Mouse (Mus musculus) intestine, postnatal 0 days (tissue): ENCODE results near the gene Ubl3. TPM values are rescaled to one million over a fixed set of nuclear protein-coding genes. Genes with fewer than 3 reads are reported as not detected.

Experiments
- ATAC-seq: fragments of 200-750 bp; cut with Nextera tagmentation; 2 replicates; pipeline ENCODE4 v1.8.0; 2017; ENCODE audit warnings: mild to moderate bottlenecking, moderate TSS enrichment, moderate library complexity
- H3K27ac ChIP-seq: fragments of 300-500 bp; sonication (generic); 2 replicates; pipeline ENCODE4 v1.5.1; 2014; ENCODE audit warnings: mild to moderate bottlenecking, low read depth, low read length, moderate library complexity
- H3K27me3 ChIP-seq: fragments of 300-500 bp; sonication (generic); replicated peaks from 2 replicates; pipeline ENCODE4 v1.6.1; 2014; ENCODE audit warnings: low read length, mixed read lengths; ENCODE audit not compliant: control insufficient read depth, insufficient read depth
- H3K36me3 ChIP-seq: fragments of 300-500 bp; sonication (generic); 2 replicates; pipeline ENCODE4 v1.6.1; 2014; ENCODE audit warnings: mild to moderate bottlenecking, moderate library complexity; ENCODE audit not compliant: control insufficient read depth, insufficient read depth
- H3K4me1 ChIP-seq: fragments of 300-500 bp; sonication (generic); replicated peaks from 2 replicates; pipeline ENCODE4 v1.6.1; 2014; ENCODE audit warnings: antibody characterized with exemption, low read length, mixed read lengths; ENCODE audit not compliant: control insufficient read depth, insufficient read depth
- H3K4me2 ChIP-seq: fragments of 300-500 bp; sonication (generic); replicated peaks from 2 replicates; pipeline ENCODE4 v1.6.1; 2014; ENCODE audit warnings: low read depth, mild to moderate bottlenecking, moderate library complexity
- H3K4me3 ChIP-seq: fragments of 300-500 bp; sonication (generic); 2 replicates; pipeline ENCODE4 v1.5.1; 2014; ENCODE audit warnings: low read depth, low read length
- H3K9ac ChIP-seq: fragments of 300-500 bp; sonication (generic); 2 replicates; pipeline ENCODE4 v1.6.1; 2014; ENCODE audit warnings: mild to moderate bottlenecking, low read depth, low read length
- H3K9me3 ChIP-seq: fragments of 300-500 bp; sonication (generic); 2 replicates; pipeline ENCODE4 v1.6.1; 2016; ENCODE audit warnings: mixed run types; ENCODE audit not compliant: control insufficient read depth
- CTCF ChIP-seq: sonication (generic); IDR thresholded peaks from 2 replicates; pipeline ENCODE4 v1.5.1; 2016; ENCODE audit warnings: low read depth, mild to moderate bottlenecking, control low read depth, antibody characterized with exemption, moderate library complexity
- WGBS: fragments of 180-500 bp; shearing (Covaris S2); extraction: QIAGEN DNeasy Blood & Tissue Kit; methylation state at CpG from one replicate; pipeline ENCODE4 v1.1.7; 2014; 5-methylcytosine and 5-hydroxymethylcytosine counted together
- polyA plus RNA-seq: library from polyadenylated mRNA; unstranded; fragments of >200 nt; fragmentation: Nextera tagmentation; extraction: Ambion mirVana; gene quantifications from 2 replicates; pipeline ENCODE4 v1.2.1, GENCODE M21; 2015

Ubl3 gene
- polyA plus RNA-seq, 1 experiment from 2014 or later: 87.7 TPM

DNA sequence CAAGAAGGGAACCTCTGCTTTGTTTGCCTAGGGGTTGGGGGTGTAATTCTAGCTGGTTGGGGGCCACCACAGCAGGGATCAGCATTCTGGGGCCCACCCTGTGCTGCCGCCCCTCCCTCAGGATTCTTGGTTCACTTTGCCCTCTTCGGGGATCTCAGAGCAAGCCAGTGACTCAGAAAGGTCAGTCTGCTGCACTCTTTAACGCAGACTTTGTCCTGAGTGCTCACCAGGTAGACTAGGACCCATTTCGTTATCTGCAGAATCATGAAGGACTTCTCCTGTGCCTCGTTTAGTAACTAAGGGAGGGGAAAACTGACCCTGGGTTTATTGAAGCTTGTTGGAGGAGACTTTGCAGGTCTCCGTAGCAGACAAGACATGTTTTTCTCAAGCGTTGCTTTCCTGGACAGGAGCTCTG is 38.9 kb upstream of the Ubl3 start:
- no peaks in the 10 kb centered on the region for H3K27me3 ChIP-seq
- no peak overlapping the region for H3K4me3 ChIP-seq
- TF ChIP-seq CTCF: no peak
- H3K9ac ChIP-seq: no peak overlapping the region
- H3K4me1 ChIP-seq: no peaks in the 10 kb centered on the region; the same call in 1 of the 2 replicates
- H3K9me3 ChIP-seq: no peaks in the 10 kb centered on the region
- no peak overlapping the region for H3K4me2 ChIP-seq
- peak; percentile 31; the same call in 1 of the 2 replicates for ATAC-seq
- no peaks in the 10 kb centered on the region for H3K36me3 ChIP-seq
- H3K27ac ChIP-seq: no peak overlapping the region; the same call in 1 of the 2 replicates
- 25% methylated on average over 7 of the region's 7 CpGs for WGBS

DNA sequence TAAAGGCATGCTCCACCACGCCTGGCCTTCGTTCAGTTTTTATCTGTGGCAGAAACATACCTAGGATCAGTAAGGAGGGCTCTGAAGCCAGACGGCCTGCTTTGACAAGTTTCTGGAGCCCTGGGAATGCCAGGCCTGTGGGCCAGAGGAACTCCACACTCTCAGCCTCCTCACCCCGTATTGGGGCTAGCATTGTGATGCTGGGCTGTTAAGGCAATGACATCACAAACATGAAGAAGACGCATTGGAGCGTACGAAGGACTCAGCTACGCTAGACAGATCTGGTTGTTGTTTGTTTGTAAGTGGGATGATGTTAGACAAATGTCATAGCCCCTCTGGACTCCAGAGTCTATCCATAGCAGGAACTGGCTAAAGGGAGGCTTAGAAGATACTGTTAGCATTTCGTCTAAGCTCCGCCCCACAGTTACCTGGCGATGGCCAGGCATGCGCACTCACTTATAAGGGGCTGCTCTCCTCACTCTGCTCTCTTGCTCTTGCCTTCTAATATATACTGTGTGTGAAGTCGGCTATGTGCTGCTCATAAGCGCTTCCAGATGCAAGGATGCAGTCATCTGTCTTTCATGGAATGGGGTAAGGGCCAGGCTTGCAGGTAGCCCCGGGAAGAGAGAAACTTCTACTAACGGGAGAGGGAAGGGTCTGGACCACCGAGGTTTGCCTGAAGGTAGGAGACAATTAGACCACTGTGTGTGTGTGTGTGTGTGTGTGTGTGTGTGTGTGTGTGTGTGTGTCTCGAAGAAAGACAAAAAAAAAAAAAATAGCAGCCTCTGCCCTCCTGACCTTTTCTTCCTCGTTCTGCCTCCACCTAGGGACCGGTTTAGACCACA is 38.2 kb upstream of the Ubl3 start:
- Histone ChIP-seq H3K9me3 (no peaks in the 10 kb centered on the region), H3K27me3 (no peaks in the 10 kb centered on the region), H3K4me1 (no peaks in the 10 kb centered on the region; the same call in 1 of the 2 replicates), H3K9ac (no peak overlapping the region), H3K4me2 (no peak overlapping the region), H3K27ac (no peak overlapping the region), H3K36me3 (no peaks in the 10 kb centered on the region), H3K4me3 (no peak overlapping the region)
- TF ChIP-seq CTCF: no peak
- WGBS: 58% methylated on average over 19 of the region's 20 CpGs
- no peak for ATAC-seq

DNA sequence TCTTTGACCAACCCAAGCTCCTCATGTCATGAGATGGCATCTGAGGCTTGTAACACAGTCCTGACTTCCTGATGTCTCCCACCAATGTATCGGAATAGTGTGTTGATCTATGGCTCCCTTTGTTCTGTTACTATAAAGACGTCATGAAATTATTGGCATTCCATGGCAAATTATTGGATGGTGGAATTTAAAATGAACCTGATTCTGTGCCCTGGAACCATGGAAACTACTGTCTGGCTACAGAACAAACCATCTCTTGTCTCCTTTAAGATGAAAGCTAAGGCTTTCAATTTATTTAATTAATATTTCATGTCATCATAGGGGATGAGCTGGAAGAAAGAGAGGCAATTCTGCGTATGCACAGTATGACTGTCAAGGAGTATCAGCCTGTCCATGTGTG is 36.4 kb upstream of the Ubl3 start:
- no peak for TF ChIP-seq CTCF
- H3K4me2 ChIP-seq: no peak overlapping the region
- H3K27me3 ChIP-seq: no peaks in the 10 kb centered on the region
- H3K27ac ChIP-seq: no peak overlapping the region
- H3K9ac ChIP-seq: no peak overlapping the region
- H3K36me3 ChIP-seq: no peaks in the 10 kb centered on the region
- ATAC-seq: no peak
- H3K4me3 ChIP-seq: no peak overlapping the region
- WGBS: 85% methylated on average over 3 of the region's 3 CpGs
- no peaks in the 10 kb centered on the region for H3K9me3 ChIP-seq
- H3K4me1 ChIP-seq: no peaks in the 10 kb centered on the region; the same call in 1 of the 2 replicates

DNA sequence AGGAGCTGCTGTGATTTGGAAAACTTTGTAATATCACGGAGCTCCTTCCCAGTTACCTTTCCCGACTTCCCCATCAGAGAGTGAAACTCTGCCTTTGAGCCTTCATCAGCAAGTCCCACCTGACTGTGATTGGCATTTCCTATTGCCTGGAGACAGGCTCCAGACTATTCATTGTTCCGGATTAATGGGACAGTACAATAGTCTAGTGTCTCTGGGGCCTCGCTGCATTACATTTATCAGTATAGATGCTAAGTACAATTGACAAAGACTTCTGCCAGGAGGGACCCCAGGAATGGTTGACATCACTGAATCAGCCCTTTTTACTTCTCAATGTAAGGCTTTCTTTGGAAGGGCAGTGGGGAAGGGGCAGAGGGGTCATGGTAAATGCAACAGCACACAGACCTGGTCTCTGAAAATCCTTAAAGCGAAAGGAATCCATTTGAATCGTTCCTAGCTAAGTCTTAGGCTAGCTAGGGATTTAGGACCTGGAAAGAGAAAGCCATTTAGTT is 35.6 kb upstream of the Ubl3 start:
- no peaks in the 10 kb centered on the region for H3K27me3 ChIP-seq
- no peak overlapping the region for H3K27ac ChIP-seq
- no peak for TF ChIP-seq CTCF
- H3K9me3 ChIP-seq: no peaks in the 10 kb centered on the region
- H3K4me1 ChIP-seq: no peaks in the 10 kb centered on the region; the same call in 1 of the 2 replicates
- H3K4me3 ChIP-seq: no peak overlapping the region
- ATAC-seq: no peak
- no peaks in the 10 kb centered on the region for H3K36me3 ChIP-seq
- no peak overlapping the region for H3K4me2 ChIP-seq
- 70% methylated on average over 6 of the region's 6 CpGs for WGBS
- H3K9ac ChIP-seq: no peak overlapping the region

GRCm38 (mm10) chr5:148580388-148580985 is 27.9 kb upstream of the Ubl3 start:
- H3K4me3 ChIP-seq: no peak overlapping the region
- no peaks in the 10 kb centered on the region for H3K4me1 ChIP-seq
- no peaks in the 10 kb centered on the region for H3K36me3 ChIP-seq
- TF ChIP-seq CTCF: no peak
- WGBS: 62% methylated on average over 13 of the region's 13 CpGs
- ATAC-seq: peak; percentile 71
- H3K9ac ChIP-seq: no peak overlapping the region
- H3K27ac ChIP-seq: no peak overlapping the region
- no peaks in the 10 kb centered on the region for H3K9me3 ChIP-seq
- H3K4me2 ChIP-seq: no peak overlapping the region
- H3K27me3 ChIP-seq: no peaks in the 10 kb centered on the region

DNA sequence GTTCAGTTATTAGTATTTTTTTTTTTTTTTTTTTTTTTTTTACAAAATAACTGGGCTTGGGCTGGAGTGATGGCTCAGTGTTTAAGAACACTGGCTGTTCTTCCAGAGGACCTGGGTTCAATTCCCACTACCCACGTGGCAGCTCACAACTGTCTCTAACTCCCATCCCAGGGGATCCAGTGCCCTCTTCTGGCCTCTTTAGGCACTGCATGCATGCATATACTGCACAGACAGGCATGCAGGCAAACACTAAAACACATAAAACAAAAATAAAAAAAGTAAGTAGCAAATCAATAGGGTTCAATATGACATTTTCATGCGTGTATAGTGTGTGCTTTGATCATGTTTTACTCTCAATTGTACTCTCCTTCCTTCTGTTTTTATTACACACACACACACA is 26.6 kb upstream of the Ubl3 start:
- no peak for ATAC-seq
- no peak overlapping the region for H3K9ac ChIP-seq
- TF ChIP-seq CTCF: peak; percentile 34
- no peak overlapping the region for H3K4me3 ChIP-seq
- WGBS: 91% methylated on average over 2 of the region's 2 CpGs
- no peaks in the 10 kb centered on the region for H3K9me3 ChIP-seq
- no peaks in the 10 kb centered on the region for H3K36me3 ChIP-seq
- H3K27me3 ChIP-seq: no peaks in the 10 kb centered on the region
- no peak overlapping the region for H3K4me2 ChIP-seq
- peaks cover 3% of the 10 kb centered on the region; the same call in 1 of the 2 replicates for H3K4me1 ChIP-seq
- no peak overlapping the region for H3K27ac ChIP-seq
